In the genomic region with DNA sequence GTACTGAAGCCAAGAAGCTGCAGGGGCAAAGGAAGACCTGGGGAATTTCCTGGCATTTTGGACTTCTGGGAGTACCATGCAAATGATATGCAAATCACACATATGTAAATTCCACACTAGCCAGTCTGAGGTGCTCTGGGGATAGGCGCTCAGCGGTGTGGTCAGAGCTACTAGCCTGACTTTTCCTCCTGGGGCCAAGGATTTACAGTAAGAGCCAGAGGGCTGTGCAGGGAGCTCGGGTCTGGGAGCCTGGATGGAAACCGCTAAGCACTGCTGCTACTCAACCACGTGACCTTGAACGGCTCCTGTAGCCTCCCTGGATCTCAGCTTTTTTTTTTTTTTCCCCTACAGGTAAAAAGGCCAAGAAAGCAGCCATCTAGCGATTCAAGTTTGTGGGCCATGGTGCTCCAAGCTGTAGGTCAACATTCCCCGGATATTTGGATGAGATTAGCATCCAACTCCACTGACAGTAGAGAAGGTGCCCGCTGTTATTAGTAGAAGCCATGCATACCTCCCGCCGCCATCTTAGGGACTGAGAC, we compare ENCODE assay signal across 25 mouse cellular contexts. TPM values are rescaled to one million over a fixed set of nuclear protein-coding genes. Genes with fewer than 3 reads are reported as not detected.
DNase-seq lines count a peak whose midpoint lies in the region; ATAC-seq lines count a peak whose summit lies in the region.
"Had no signal": no experiment of that assay in that cellular context is flagged by ENCODE, and none has a peak within 500 bp of the region (broad histone marks: within the 10 kb centered on the region; RNA-seq: fewer than 3 reads in every experiment).

No protein-coding gene starts in this region.

- DNase-seq in midbrain, embryonic 10.5 days (ENCODE audit: low spot score) = no peak
- DNase-seq in WW6 (ENCODE audit: low read depth, low spot score) = peak; percentile 50
- DNase-seq in embryo, embryonic 11 days = no peak
- no peak for DNase-seq in adrenal gland, postnatal 14 days
- DNase-seq: cerebellum, adult 9-10 months; heart, postnatal 10 days; layer of hippocampus, adult 9-11 months; lung, adult 2 months; retina, postnatal 1 day; right cerebral cortex, postnatal 4 days; thymus, postnatal 14 days had no signal

- peak; percentile 36; the same call in 1 of the 2 replicates for ATAC-seq in hindbrain, embryonic 12.5 days (ENCODE audit: low FRiP score)
- no peak for ATAC-seq in hindbrain, embryonic 13.5 days (ENCODE audit: low FRiP score)
- peak; percentile 50; the same call in 1 of the 2 replicates for ATAC-seq in midbrain, embryonic 12.5 days (ENCODE audit: low FRiP score, low read depth)
- ATAC-seq in neural tube, embryonic 13.5 days (ENCODE audit: low read depth) = 0 out of 2 replicates have a peak, but pooled peaks have one; percentile 27
- ATAC-seq: intestine, embryonic 16.5 days; liver, embryonic 12.5 days; Patski had no signal

- H3K9ac ChIP-seq in hindbrain, embryonic 12.5 days = no peak overlapping the region
- no peak overlapping the region for H3K9ac ChIP-seq in hindbrain, embryonic 13.5 days
- no peak overlapping the region for H3K9ac ChIP-seq in midbrain, embryonic 12.5 days (replicated peaks)
- H3K9ac ChIP-seq in neural tube, embryonic 13.5 days = no peak overlapping the region
- H3K9ac ChIP-seq: embryonic facial prominence, embryonic 12.5 days; hindbrain, embryonic 15.5 days; liver, embryonic 12.5 days had no signal

- peaks cover 7% of the 10 kb centered on the region for H3K4me1 ChIP-seq in hindbrain, embryonic 12.5 days
- peaks cover 12% of the 10 kb centered on the region for H3K4me1 ChIP-seq in hindbrain, embryonic 13.5 days (replicated peaks)
- H3K4me1 ChIP-seq in midbrain, embryonic 12.5 days = peaks cover 16% of the 10 kb centered on the region; the same call in 1 of the 2 replicates
- H3K4me1 ChIP-seq in midbrain, embryonic 10.5 days = peaks cover 20% of the 10 kb centered on the region
- peaks cover 7% of the 10 kb centered on the region for H3K4me1 ChIP-seq in neural tube, embryonic 13.5 days (replicated peaks)
- H3K4me1 ChIP-seq: embryonic facial prominence, embryonic 12.5 days; megakaryocyte, embryonic 14.5 days had no signal

- H3K36me3 ChIP-seq in hindbrain, embryonic 12.5 days = no peaks in the 10 kb centered on the region
- H3K36me3 ChIP-seq in hindbrain, embryonic 13.5 days = no peaks in the 10 kb centered on the region
- H3K36me3 ChIP-seq in midbrain, embryonic 12.5 days = no peaks in the 10 kb centered on the region
- no peaks in the 10 kb centered on the region for H3K36me3 ChIP-seq in midbrain, embryonic 10.5 days
- H3K36me3 ChIP-seq in neural tube, embryonic 13.5 days = no peaks in the 10 kb centered on the region
- H3K36me3 ChIP-seq: embryonic facial prominence, embryonic 12.5 days; heart, embryonic 10.5 days; hindbrain, embryonic 15.5 days; liver, embryonic 12.5 days had no signal

- H3K9me3 ChIP-seq in hindbrain, embryonic 12.5 days (replicated peaks) = no peaks in the 10 kb centered on the region
- H3K9me3 ChIP-seq in hindbrain, embryonic 13.5 days = no peaks in the 10 kb centered on the region
- H3K9me3 ChIP-seq in midbrain, embryonic 12.5 days = no peaks in the 10 kb centered on the region
- H3K9me3 ChIP-seq in midbrain, embryonic 10.5 days (replicated peaks) = no peaks in the 10 kb centered on the region
- no peaks in the 10 kb centered on the region for H3K9me3 ChIP-seq in neural tube, embryonic 13.5 days
- H3K9me3 ChIP-seq: embryonic facial prominence, embryonic 12.5 days; heart, embryonic 10.5 days; hindbrain, embryonic 15.5 days; liver, embryonic 12.5 days; megakaryocyte, embryonic 14.5 days had no signal

- WGBS in hindbrain, embryonic 12.5 days = 32% methylated on average over 11 of the region's 11 CpGs
- 34% methylated on average over 11 of the region's 11 CpGs for WGBS in hindbrain, embryonic 13.5 days
- WGBS in midbrain, embryonic 12.5 days = 37% methylated on average over 11 of the region's 11 CpGs
- WGBS in midbrain, embryonic 10.5 days = 39% methylated on average over 11 of the region's 11 CpGs
- WGBS in neural tube, embryonic 13.5 days = 32% methylated on average over 11 of the region's 11 CpGs

- H3K4me3 ChIP-seq in hindbrain, embryonic 12.5 days = no peak overlapping the region
- no peak overlapping the region for H3K4me3 ChIP-seq in hindbrain, embryonic 13.5 days
- no peak overlapping the region for H3K4me3 ChIP-seq in midbrain, embryonic 12.5 days
- H3K4me3 ChIP-seq in midbrain, embryonic 10.5 days = no peak overlapping the region
- H3K4me3 ChIP-seq in neural tube, embryonic 13.5 days = no peak overlapping the region
- H3K4me3 ChIP-seq: embryonic facial prominence, embryonic 12.5 days; erythroblast, embryonic 14.5 days; heart, embryonic 10.5 days; hindbrain, embryonic 15.5 days; liver, embryonic 12.5 days; megakaryocyte, embryonic 14.5 days; myocyte had no signal

- peaks cover 3% of the 10 kb centered on the region; the same call in 1 of the 2 replicates for H3K27me3 ChIP-seq in hindbrain, embryonic 12.5 days
- 0 out of 2 replicates have a peak, but pooled peaks cover under 1% of the 10 kb centered on the region for H3K27me3 ChIP-seq in hindbrain, embryonic 13.5 days
- peaks cover 7% of the 10 kb centered on the region; the same call in 1 of the 2 replicates for H3K27me3 ChIP-seq in midbrain, embryonic 12.5 days
- H3K27me3 ChIP-seq in midbrain, embryonic 10.5 days (ENCODE audit: low read depth, poor library complexity, severe bottlenecking) = peaks cover 31% of the 10 kb centered on the region
- peaks cover 6% of the 10 kb centered on the region; the same call in 1 of the 2 replicates for H3K27me3 ChIP-seq in neural tube, embryonic 13.5 days
- H3K27me3 ChIP-seq: hindbrain, embryonic 15.5 days had no signal

- H3K27ac ChIP-seq in hindbrain, embryonic 12.5 days = no peak overlapping the region
- H3K27ac ChIP-seq in hindbrain, embryonic 13.5 days = no peak overlapping the region
- 0 out of 2 replicates have a peak overlapping the region, but pooled peaks have one; percentile 20 for H3K27ac ChIP-seq in midbrain, embryonic 12.5 days (replicated peaks)
- H3K27ac ChIP-seq in midbrain, embryonic 10.5 days (replicated peaks) = no peak overlapping the region
- peak overlapping the region; percentile 46; the same call in 1 of the 2 replicates for H3K27ac ChIP-seq in neural tube, embryonic 13.5 days (replicated peaks)
- H3K27ac ChIP-seq: embryonic facial prominence, embryonic 12.5 days; heart, embryonic 10.5 days; hindbrain, embryonic 15.5 days; stomach, postnatal 0 days had no signal

- no peak overlapping the region for H3K4me2 ChIP-seq in hindbrain, embryonic 12.5 days (replicated peaks)
- no peak overlapping the region for H3K4me2 ChIP-seq in hindbrain, embryonic 13.5 days
- no peak overlapping the region for H3K4me2 ChIP-seq in midbrain, embryonic 12.5 days (replicated peaks)
- no peak overlapping the region; the same call in 1 of the 2 replicates for H3K4me2 ChIP-seq in neural tube, embryonic 13.5 days
- H3K4me2 ChIP-seq: embryonic facial prominence, embryonic 12.5 days; hindbrain, embryonic 15.5 days; liver, embryonic 12.5 days had no signal

RNA-seq across cellular contexts. Expression of a gene that starts 32.4 kb away (rescaled TPM):
- 3.3 and 10.9 TPM in 2 replicates for polyA plus RNA-seq in hindbrain, embryonic 12.5 days (2016; fragmentation: Nextera tagmentation; extraction: Ambion mirVana)
- polyA plus RNA-seq in hindbrain, embryonic 13.5 days (2015; fragmentation: Nextera tagmentation; extraction: Ambion mirVana) = 5.3 and 7.1 TPM in 2 replicates
- 1.5 and 2.1 TPM in 2 replicates for polyA plus RNA-seq in midbrain, embryonic 12.5 days (2016; fragmentation: Nextera tagmentation; extraction: Ambion mirVana)
- 1.1 and 1.3 TPM in 2 replicates for polyA plus RNA-seq in midbrain, embryonic 10.5 days (2016; fragmentation: Nextera tagmentation; extraction: Ambion mirVana)
- polyA plus RNA-seq in neural tube, embryonic 13.5 days (2015; fragmentation: Nextera tagmentation; extraction: Ambion mirVana) = 6.1 and 6.9 TPM in 2 replicates
- 3.3 and 3.9 TPM in 2 replicates for total RNA-seq in adrenal gland, postnatal 14 days (2021)
- total RNA-seq: heart, postnatal 10 days had no signal
- polyA plus RNA-seq: erythroblast, embryonic 14.5 days had no signal

RNA-seq across cellular contexts. Expression of a gene that starts 32.5 kb away (rescaled TPM):
- 77.6 and 80.6 TPM in 2 replicates for polyA plus RNA-seq in hindbrain, embryonic 12.5 days (2016; fragmentation: Nextera tagmentation; extraction: Ambion mirVana)
- polyA plus RNA-seq in hindbrain, embryonic 13.5 days (2015; fragmentation: Nextera tagmentation; extraction: Ambion mirVana) = 91.2 and 98.2 TPM in 2 replicates
- polyA plus RNA-seq in midbrain, embryonic 12.5 days (2016; fragmentation: Nextera tagmentation; extraction: Ambion mirVana) = 77.4 and 79.8 TPM in 2 replicates
- 39.6 and 58.5 TPM in 2 replicates for polyA plus RNA-seq in midbrain, embryonic 10.5 days (2016; fragmentation: Nextera tagmentation; extraction: Ambion mirVana)
- 81.4 and 87.6 TPM in 2 replicates for polyA plus RNA-seq in neural tube, embryonic 13.5 days (2015; fragmentation: Nextera tagmentation; extraction: Ambion mirVana)
- total RNA-seq in adrenal gland, postnatal 14 days (2021) = 6.7 and 9.1 TPM in 2 replicates

RNA-seq across cellular contexts. Expression of a gene that starts 40.8 kb away (rescaled TPM):
- 15.2 and 15.9 TPM in 2 replicates for polyA plus RNA-seq in hindbrain, embryonic 12.5 days (2016; fragmentation: Nextera tagmentation; extraction: Ambion mirVana)
- 15.7 and 16.0 TPM in 2 replicates for polyA plus RNA-seq in hindbrain, embryonic 13.5 days (2015; fragmentation: Nextera tagmentation; extraction: Ambion mirVana)
- 14.6 and 17.1 TPM in 2 replicates for polyA plus RNA-seq in midbrain, embryonic 12.5 days (2016; fragmentation: Nextera tagmentation; extraction: Ambion mirVana)
- 11.4 and 13.0 TPM in 2 replicates for polyA plus RNA-seq in midbrain, embryonic 10.5 days (2016; fragmentation: Nextera tagmentation; extraction: Ambion mirVana)
- 16.4 and 16.6 TPM in 2 replicates for polyA plus RNA-seq in neural tube, embryonic 13.5 days (2015; fragmentation: Nextera tagmentation; extraction: Ambion mirVana)
- total RNA-seq in adrenal gland, postnatal 14 days (2021) = 30.7 and 31.0 TPM in 2 replicates

Comparison
In these comparisons a context has a peak if more than half of its experiments do, and no peak if none do; other contexts are left out.
1. H3K27ac ChIP-seq: peak in midbrain, embryonic 12.5 days (single experiment) and neural tube, embryonic 13.5 days (single experiment); none in hindbrain, embryonic 12.5 days (single experiment), hindbrain, embryonic 13.5 days (single experiment) and midbrain, embryonic 10.5 days (single experiment).